Mouse (Mus musculus): ENCODE measurements around the gene Il17c. TPM values are rescaled to one million over a fixed set of nuclear protein-coding genes. Genes with fewer than 3 reads are reported as not detected.

Il17c gene
- polyA plus RNA-seq, 1 experiment from 2014 or later: 0.31 TPM

DNA sequence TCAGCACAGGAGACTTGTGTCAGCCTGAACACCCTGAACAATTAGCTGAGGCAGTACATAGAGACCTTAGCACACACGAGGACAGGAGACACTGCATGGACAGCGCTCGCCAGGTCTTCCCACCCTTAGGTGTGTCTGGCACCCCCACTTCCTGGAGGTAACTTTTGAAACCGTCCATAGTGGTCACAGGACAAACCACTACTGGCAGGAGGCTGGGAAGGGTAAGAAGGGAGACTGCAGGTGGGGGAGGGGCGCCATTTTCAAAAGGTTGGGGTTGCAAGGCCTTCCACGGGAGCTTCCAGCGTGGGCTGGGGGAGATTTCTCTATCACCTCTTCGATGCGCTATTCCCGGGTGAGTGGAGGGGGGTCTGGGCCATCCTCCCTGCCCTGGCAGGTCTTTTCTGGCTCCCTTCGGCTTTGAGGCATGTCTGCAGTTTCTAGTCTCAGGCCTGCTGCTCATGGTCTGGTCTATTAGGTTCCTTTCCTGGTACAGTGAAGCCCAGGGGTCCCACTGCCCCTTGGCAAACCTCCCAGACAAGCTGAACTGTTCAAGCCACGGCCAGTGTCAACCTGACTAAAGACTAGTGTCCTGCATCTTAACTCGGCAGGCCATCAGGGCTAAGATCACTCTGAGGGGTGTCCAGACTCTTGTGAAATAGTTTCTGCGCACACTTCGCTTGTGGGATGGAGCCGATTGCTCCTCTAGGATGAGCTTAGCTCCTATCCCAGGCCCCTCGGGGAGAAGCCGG is 10.0 kb downstream of the Il17c start:
- H3K36me3 ChIP-seq: peaks cover 37% of the 10 kb centered on the region
- H3K4me3 ChIP-seq: peak overlapping the region; percentile 58
- H3K9ac ChIP-seq: peak overlapping the region; percentile 84
- 0 out of 2 replicates have a peak overlapping the region, but pooled peaks have one; percentile 44 for H3K27ac ChIP-seq
- no peak for ATAC-seq (ENCODE audit: insufficient number of reproducible peaks, insufficient read depth, low FRiP score, low TSS enrichment, low read depth)
- 37% methylated on average over 18 of the region's 18 CpGs for WGBS
- H3K4me1 ChIP-seq: peaks cover 19% of the 10 kb centered on the region
- peak overlapping the region; percentile 93 for H3K4me2 ChIP-seq
- no peaks in the 10 kb centered on the region for H3K27me3 ChIP-seq
- no peaks in the 10 kb centered on the region for H3K9me3 ChIP-seq

DNA sequence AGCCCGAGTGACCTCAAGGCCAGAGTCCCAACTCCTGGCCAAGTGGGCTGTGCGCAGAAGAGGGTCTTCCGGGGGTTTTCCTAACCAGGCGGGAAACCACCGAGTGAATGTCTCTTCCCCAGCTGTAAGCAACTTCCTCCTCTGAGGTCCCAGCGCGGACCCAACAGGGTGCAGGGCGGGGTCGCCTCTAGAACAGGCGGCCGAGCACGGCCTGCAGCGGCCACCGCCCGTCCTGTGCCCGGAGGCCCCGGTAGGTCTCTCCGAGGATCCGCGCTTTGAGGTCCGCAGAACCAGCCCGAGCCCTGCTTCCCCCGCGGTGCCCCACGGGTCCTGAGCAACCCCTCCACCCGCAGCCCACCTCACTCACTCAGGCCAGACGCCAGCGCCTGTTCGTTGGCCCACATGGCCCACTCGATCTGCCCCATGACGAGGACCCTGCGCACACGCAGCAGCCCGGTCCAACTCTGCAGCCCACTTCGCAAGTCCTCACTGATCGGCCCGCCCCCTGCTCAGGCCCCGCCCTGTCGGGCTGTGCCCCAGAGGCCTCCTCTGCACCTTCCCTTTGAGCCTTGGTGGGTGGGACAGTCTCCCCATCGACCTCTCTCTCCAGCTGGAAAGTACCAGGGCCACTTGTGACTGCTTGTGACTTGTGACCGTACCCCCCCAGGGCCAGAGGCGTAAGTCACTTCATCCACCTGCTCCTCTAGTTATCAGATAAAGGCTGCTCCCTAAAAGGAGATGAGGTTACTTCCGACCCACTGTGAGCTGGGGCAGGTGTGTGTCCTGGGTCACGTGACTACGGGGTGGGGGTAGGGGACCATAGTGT is 10.8 kb downstream of the Il17c start, which contains the start of gene Cyba:
Cyba (minus strand) TSS at position 488 of the 826 bp plus-strand sequence.
- 4% methylated on average over 45 of the region's 45 CpGs for WGBS
- no peaks in the 10 kb centered on the region for H3K27me3 ChIP-seq
- H3K4me3 ChIP-seq: peak within 1 kb of the TSS; percentile 58
- H3K36me3 ChIP-seq: peaks cover 42% of the 10 kb centered on the region
- H3K9me3 ChIP-seq: no peaks in the 10 kb centered on the region
- peak within 1 kb of the TSS; percentile 93 for H3K4me2 ChIP-seq
- peak; percentile 61 for ATAC-seq (ENCODE audit: insufficient number of reproducible peaks, insufficient read depth, low FRiP score, low TSS enrichment, low read depth)
- peak within 1 kb of the TSS; percentile 44 for H3K27ac ChIP-seq
- H3K4me1 ChIP-seq: peaks cover 19% of the 10 kb centered on the region
- H3K9ac ChIP-seq: peak within 1 kb of the TSS; percentile 84

DNA sequence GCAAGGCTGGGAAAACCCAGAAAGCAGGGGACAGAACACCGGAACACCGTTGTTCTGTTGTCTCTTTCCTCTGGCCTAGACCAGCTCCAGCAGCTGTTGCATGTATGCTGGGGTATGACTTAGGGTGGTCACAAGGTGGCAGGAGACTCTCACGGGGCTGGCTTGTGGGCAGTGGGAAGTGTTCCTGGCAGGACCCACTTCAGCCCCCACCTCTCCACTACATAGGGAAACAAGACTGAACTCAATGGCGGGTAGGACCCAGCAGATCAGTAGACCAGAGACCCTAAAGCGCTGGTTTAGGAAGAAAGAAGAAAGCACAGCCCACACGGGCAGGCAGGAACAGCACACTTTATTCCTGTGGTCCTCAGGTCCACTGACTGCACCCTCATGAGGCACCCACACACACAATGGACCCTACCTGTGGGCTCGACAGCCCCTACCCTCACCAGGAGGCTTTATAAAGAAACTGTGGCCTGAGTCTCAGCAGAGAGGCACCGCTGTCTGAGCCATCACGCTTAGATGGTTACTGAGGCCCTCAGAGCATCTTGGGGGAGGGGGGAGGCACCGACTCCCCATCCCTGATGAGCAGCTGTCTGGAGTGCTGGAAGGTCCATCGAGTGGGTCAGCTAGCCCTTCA is 11.6 kb downstream of the Il17c start:
- no peak overlapping the region for H3K9ac ChIP-seq
- WGBS: 67% methylated on average over 11 of the region's 11 CpGs
- no peaks in the 10 kb centered on the region for H3K27me3 ChIP-seq
- peak overlapping the region; percentile 93 for H3K4me2 ChIP-seq
- 0 out of 2 replicates have a peak overlapping the region, but pooled peaks have one; percentile 58 for H3K4me3 ChIP-seq
- H3K4me1 ChIP-seq: peaks cover 25% of the 10 kb centered on the region
- no peaks in the 10 kb centered on the region for H3K9me3 ChIP-seq
- peak overlapping the region; percentile 44; the same call in 1 of the 2 replicates for H3K27ac ChIP-seq
- H3K36me3 ChIP-seq: peaks cover 49% of the 10 kb centered on the region
- ATAC-seq (ENCODE audit: insufficient number of reproducible peaks, insufficient read depth, low FRiP score, low TSS enrichment, low read depth): no peak

DNA sequence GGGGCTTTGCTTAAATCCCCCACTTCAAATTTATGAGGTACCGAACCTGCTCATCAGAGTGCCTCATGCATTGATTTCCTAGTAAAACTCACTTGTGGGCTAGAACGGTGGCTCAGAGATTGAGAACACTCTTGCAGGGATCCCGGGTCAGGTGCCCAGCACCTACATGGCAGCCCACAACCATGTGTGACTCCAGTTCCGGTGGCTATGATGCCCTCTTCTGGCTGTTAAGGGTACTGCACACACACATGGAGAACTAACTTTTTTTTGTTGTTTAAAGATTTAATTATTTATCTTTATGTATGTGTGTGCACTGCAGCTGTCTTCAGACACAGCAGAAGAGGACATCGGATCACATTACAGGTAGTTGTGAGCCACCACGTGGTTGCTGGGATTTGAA is 13.6 kb downstream of the Il17c start:
- H3K36me3 ChIP-seq: peaks cover 63% of the 10 kb centered on the region

DNA sequence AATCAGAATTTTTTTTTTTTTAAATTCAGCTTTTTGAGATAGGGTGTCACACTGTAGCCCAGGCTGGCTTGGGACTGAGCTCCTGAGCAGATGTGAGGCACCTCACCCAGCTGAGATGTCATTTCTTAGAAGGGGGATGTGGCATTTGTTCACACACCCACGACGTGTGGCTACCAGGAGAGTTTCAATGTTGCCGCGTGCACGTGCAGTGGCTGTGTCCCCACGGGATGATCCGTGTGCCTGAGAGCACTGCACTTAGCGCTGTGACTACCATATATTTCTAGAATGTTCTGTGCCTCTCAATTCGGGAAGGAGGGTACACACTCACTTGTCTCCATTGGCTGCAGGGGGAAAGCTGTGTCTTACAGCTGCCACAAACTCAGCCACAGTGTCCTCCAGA is 14.3 kb downstream of the Il17c start:
- Histone ChIP-seq H3K4me3 (no peak overlapping the region), H3K4me2 (no peak overlapping the region), H3K27me3 (no peaks in the 10 kb centered on the region), H3K27ac (no peak overlapping the region), H3K9ac (no peak overlapping the region), H3K4me1 (peaks cover 25% of the 10 kb centered on the region), H3K9me3 (no peaks in the 10 kb centered on the region), H3K36me3 (peaks cover 63% of the 10 kb centered on the region)
- ATAC-seq (ENCODE audit: insufficient number of reproducible peaks, insufficient read depth, low FRiP score, low TSS enrichment, low read depth): no peak
- WGBS: 93% methylated on average over 9 of the region's 9 CpGs

More for the DNA sequence above, 13.6 kb downstream of the Il17c start:
- no peak for ATAC-seq (ENCODE audit: insufficient number of reproducible peaks, insufficient read depth, low FRiP score, low TSS enrichment, low read depth)
- H3K4me2 ChIP-seq: no peak overlapping the region
- H3K9me3 ChIP-seq: no peaks in the 10 kb centered on the region
- H3K9ac ChIP-seq: no peak overlapping the region
- no peak overlapping the region for H3K4me3 ChIP-seq
- no peak overlapping the region for H3K27ac ChIP-seq
- H3K4me1 ChIP-seq: peaks cover 25% of the 10 kb centered on the region
- 89% methylated on average over 6 of the region's 6 CpGs for whole genome bisulfite sequencing
- H3K27me3 ChIP-seq: no peaks in the 10 kb centered on the region

DNA sequence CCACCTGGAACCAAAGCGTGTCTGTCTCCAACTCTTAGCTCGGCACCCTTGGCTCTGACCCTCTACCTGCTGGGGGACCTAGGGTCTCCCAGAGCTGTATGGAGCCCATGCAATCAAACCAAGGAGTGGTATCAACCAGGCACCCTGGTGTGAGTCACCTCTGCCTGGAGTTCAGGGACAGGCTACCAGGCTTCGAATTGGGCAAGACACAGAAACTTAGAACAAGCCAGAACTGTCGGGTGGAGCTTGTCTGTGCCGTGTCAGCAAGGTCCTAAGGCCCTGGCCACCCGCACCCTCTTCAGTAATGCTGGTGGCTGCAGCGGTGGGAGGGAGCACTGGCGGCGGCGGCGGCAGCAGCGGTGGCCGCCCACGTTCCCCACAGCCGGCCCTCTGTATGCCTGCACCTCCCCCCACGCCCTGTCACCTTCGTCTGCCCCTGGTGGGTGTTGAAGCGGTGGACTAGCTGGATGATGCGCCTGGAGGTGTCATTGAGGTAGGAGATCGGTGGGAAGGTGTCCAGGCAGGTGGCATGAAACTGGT is 14.8 kb downstream of the Il17c start:
- Histone ChIP-seq H3K9ac (no peak overlapping the region), H3K4me3 (no peak overlapping the region), H3K4me1 (peaks cover 22% of the 10 kb centered on the region), H3K27me3 (no peaks in the 10 kb centered on the region), H3K4me2 (no peak overlapping the region), H3K9me3 (no peaks in the 10 kb centered on the region), H3K27ac (no peak overlapping the region), H3K36me3 (peaks cover 63% of the 10 kb centered on the region)
- WGBS: 88% methylated on average over 20 of the region's 20 CpGs
- ATAC-seq (ENCODE audit: insufficient number of reproducible peaks, insufficient read depth, low FRiP score, low TSS enrichment, low read depth): no peak

DNA sequence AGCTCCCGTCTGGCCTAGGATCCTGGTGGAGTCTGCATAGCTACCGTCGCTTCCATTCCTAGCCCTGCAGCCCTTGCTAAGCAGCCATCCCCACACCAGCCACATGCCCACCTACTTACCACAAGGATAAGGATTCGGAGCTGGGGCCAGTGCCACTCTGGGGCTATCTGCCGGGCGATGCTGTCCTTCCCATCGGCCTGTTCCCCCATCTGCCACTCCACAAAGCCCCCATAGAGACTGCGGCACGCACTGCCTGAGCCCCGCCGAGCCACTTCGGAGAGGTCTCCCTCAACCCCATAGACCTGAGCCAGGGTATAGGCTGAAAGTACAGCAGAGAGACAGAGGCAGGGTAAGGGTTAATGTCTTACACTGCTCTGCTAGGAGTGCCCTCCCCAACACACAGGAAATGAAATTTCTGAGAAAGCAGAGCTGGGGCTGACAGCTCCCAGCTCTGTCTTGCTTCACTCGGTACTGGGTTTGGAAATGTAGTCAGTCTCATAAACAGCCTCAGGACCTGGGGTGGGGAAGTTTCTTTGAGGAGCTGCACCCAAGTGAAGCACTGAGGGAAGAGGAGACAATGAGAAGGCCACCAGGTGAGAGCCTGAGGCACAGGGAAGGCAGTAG is 16.0 kb downstream of the Il17c start:
- H3K9ac ChIP-seq: peak overlapping the region; percentile 49; the same call in 1 of the 2 replicates
- peaks cover 63% of the 10 kb centered on the region for H3K36me3 ChIP-seq
- H3K4me2 ChIP-seq: no peak overlapping the region
- H3K27me3 ChIP-seq: no peaks in the 10 kb centered on the region
- WGBS: 88% methylated on average over 13 of the region's 13 CpGs
- ATAC-seq (ENCODE audit: insufficient number of reproducible peaks, insufficient read depth, low FRiP score, low TSS enrichment, low read depth): no peak
- peaks cover 23% of the 10 kb centered on the region for H3K4me1 ChIP-seq
- no peak overlapping the region for H3K4me3 ChIP-seq
- no peaks in the 10 kb centered on the region for H3K9me3 ChIP-seq
- H3K27ac ChIP-seq: 0 out of 2 replicates have a peak overlapping the region, but pooled peaks have one; percentile 28

DNA sequence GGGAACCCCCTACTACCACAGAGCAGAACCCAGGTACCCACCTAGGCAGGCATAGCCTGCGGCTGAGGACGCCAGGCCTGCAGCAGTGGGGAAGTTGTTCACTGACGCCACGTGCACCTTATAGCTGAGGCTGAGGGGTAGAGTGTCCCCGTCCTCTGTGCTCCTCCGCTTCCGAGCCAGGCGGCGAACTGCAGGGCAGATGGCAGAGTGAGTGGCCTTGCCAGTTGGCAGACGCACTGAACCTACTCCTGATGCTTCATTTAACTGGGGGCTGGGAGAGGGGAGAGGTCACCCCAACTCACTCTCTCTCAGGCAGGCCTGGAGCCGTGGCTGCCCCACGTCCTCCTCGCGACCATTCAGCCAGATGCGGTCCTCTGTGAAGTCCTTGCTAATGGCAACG is 17.5 kb downstream of the Il17c start:
- no peak for ATAC-seq (ENCODE audit: insufficient number of reproducible peaks, insufficient read depth, low FRiP score, low TSS enrichment, low read depth)
- Histone ChIP-seq H3K4me1 (peaks cover 19% of the 10 kb centered on the region), H3K36me3 (peaks cover 51% of the 10 kb centered on the region), H3K4me3 (no peak overlapping the region), H3K9ac (no peak overlapping the region), H3K4me2 (no peak overlapping the region), H3K27me3 (no peaks in the 10 kb centered on the region), H3K27ac (no peak overlapping the region), H3K9me3 (no peaks in the 10 kb centered on the region)
- 93% methylated on average over 16 of the region's 16 CpGs for WGBS

DNA sequence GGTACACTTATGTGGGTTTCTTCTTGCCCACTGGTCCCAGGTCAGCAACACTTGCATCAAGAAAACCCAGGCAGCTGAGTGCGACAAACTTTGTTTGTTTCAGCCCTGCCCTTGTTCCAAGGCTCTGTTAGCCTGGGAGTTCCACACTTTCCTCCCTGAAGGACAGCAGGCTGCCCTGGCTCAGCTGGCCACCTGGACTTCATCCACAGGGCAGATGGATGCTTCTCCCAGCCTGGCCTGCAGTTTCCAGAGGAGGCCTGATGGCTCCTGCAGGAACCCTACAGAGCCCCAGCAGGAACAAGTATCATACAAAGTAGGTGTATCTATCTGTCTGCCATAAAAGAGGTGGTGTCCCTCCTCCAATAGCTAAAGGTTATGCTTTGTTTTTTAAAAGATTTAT is 19.5 kb downstream of the Il17c start:
- H3K4me1 ChIP-seq: peaks cover 35% of the 10 kb centered on the region
- no peaks in the 10 kb centered on the region for H3K9me3 ChIP-seq
- 96% methylated on average over 1 of the region's 1 CpGs for WGBS
- H3K9ac ChIP-seq: no peak overlapping the region
- ATAC-seq (ENCODE audit: insufficient number of reproducible peaks, insufficient read depth, low FRiP score, low TSS enrichment, low read depth): no peak
- H3K36me3 ChIP-seq: peaks cover 34% of the 10 kb centered on the region
- no peak overlapping the region for H3K27ac ChIP-seq
- no peaks in the 10 kb centered on the region for H3K27me3 ChIP-seq
- H3K4me2 ChIP-seq: no peak overlapping the region
- no peak overlapping the region for H3K4me3 ChIP-seq

DNA sequence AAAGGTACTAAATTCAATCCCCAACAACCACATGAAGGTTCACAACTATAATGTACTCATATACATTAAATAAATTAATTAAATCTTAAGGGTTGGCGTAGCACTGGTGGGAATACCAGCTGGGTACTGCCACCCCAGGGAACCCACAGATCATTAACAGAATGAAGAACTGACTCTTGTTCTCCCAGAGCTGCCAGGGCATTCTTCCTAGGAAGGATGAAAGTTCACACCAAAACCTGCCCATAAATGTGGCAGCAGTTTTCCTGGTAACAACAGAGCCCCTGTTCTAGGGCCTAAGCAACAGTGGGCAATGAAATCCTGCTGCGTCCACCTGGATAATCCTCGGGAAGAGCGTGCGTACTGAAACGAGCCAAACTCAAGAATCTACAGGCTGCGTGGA is 20.5 kb downstream of the Il17c start:
- ATAC-seq (ENCODE audit: insufficient number of reproducible peaks, insufficient read depth, low FRiP score, low TSS enrichment, low read depth): no peak
- peaks cover 24% of the 10 kb centered on the region for H3K36me3 ChIP-seq
- peaks cover 35% of the 10 kb centered on the region for H3K4me1 ChIP-seq
- peak overlapping the region; percentile 77 for H3K4me3 ChIP-seq
- no peaks in the 10 kb centered on the region for H3K27me3 ChIP-seq
- H3K9me3 ChIP-seq: no peaks in the 10 kb centered on the region
- H3K4me2 ChIP-seq: peak overlapping the region; percentile 97
- H3K9ac ChIP-seq: peak overlapping the region; percentile 81
- WGBS: 28% methylated on average over 7 of the region's 7 CpGs
- peak overlapping the region; percentile 85; the same call in 1 of the 2 replicates for H3K27ac ChIP-seq

DNA sequence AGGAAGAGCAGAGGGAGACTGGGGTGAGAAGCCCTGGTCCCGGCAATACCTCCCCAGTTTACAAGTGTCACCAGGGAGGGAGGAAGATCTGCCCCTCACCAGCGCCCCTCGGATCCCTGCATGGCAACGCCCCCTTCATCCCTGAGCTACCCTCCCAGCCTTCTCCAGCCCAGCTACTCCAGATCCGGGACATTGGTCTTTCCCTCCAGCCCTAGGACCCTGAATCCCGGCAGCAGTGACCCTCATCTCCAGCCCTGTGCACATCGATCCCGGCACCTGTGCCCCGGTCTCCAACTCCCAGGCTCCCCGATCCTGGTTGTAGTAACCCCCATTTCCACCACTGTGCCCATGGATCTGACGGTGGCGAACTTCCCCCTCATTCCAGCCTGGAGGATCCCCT is 21.0 kb downstream of the Il17c start:
- Histone ChIP-seq H3K4me2 (peak overlapping the region; percentile 97), H3K4me1 (peaks cover 35% of the 10 kb centered on the region), H3K36me3 (peaks cover 19% of the 10 kb centered on the region), H3K9ac (peak overlapping the region; percentile 81), H3K4me3 (peak overlapping the region; percentile 77), H3K27me3 (no peaks in the 10 kb centered on the region), H3K27ac (peak overlapping the region; percentile 85), H3K9me3 (no peaks in the 10 kb centered on the region)
- peak; percentile 8; the same call in 1 of the 2 replicates for ATAC-seq (ENCODE audit: insufficient number of reproducible peaks, insufficient read depth, low FRiP score, low TSS enrichment, low read depth)
- WGBS: under 1% methylated on average over 12 of the region's 12 CpGs
